Mouse (Mus musculus) neural tube, embryonic 15.5 days (tissue): Measurements from ENCODE around the gene Ice2. TPM values are rescaled to one million over a fixed set of nuclear protein-coding genes. Genes with fewer than 3 reads are reported as not detected.
A peak's percentile ranks its signal among the peaks of the same experiment; 100 is the strongest.

Source experiments
- ATAC-seq: fragments of 200-750 bp; cut with Nextera tagmentation; 2 replicates; pipeline ENCODE4 v1.8.0; 2017; ENCODE audit warnings: mild to moderate bottlenecking, moderate TSS enrichment, moderate library complexity; ENCODE audit not compliant: low FRiP score
- H3K27ac ChIP-seq: fragments of 300-500 bp; sonication (generic); replicated peaks from 2 replicates; pipeline ENCODE4 v1.5.1; 2015; ENCODE audit warnings: mild to moderate bottlenecking, inconsistent platforms
- H3K27me3 ChIP-seq: fragments of 300-500 bp; sonication (generic); replicated peaks from 2 replicates; pipeline ENCODE4 v1.6.1; 2015; ENCODE audit warnings: inconsistent platforms
- H3K36me3 ChIP-seq: fragments of 300-500 bp; sonication (generic); 2 replicates; pipeline ENCODE4 v1.6.1; 2015; ENCODE audit warnings: inconsistent platforms
- H3K4me1 ChIP-seq: fragments of 300-500 bp; sonication (generic); 2 replicates; pipeline ENCODE4 v1.6.1; 2015; ENCODE audit warnings: inconsistent platforms
- H3K4me2 ChIP-seq: fragments of 300-500 bp; sonication (generic); 2 replicates; pipeline ENCODE4 v1.6.1; 2015; ENCODE audit warnings: inconsistent platforms, mild to moderate bottlenecking, moderate library complexity
- H3K4me3 ChIP-seq: fragments of 300-500 bp; sonication (generic); replicated peaks from 2 replicates; pipeline ENCODE4 v1.5.1; 2015; ENCODE audit warnings: mild to moderate bottlenecking, inconsistent platforms
- H3K9ac ChIP-seq: fragments of 300-500 bp; sonication (generic); replicated peaks from 2 replicates; pipeline ENCODE4 v1.6.1; 2015; ENCODE audit warnings: mild to moderate bottlenecking, inconsistent platforms
- H3K9me3 ChIP-seq: fragments of 300-500 bp; sonication (generic); replicated peaks from 2 replicates; pipeline ENCODE4 v1.6.1; 2016; ENCODE audit warnings: inconsistent platforms
- WGBS: fragments of 180-500 bp; shearing (Covaris S2); methylation state at CpG from one replicate; pipeline ENCODE4 v1.1.7; 2015; ENCODE audit warnings: mixed read lengths; 5-methylcytosine and 5-hydroxymethylcytosine counted together
- polyA plus RNA-seq: library from polyadenylated mRNA; unstranded; fragments of >200 nt; fragmentation: Nextera tagmentation; extraction: Ambion mirVana; gene quantifications from 2 replicates; pipeline ENCODE4 v1.2.1, GENCODE M21; 2015

The Ice2 gene
- polyA plus RNA-seq, 1 experiment from 2014 or later = 10.1 TPM

- 97% methylated on average over 1 of the region's 1 CpGs for WGBS
- Histone ChIP-seq H3K27me3 (no peaks in the 10 kb centered on the region), H3K4me2 (no peak overlapping the region), H3K9me3 (no peaks in the 10 kb centered on the region), H3K4me3 (no peak overlapping the region), H3K27ac (no peak overlapping the region), H3K9ac (no peak overlapping the region), H3K36me3 (peaks cover 25% of the 10 kb centered on the region), H3K4me1 (no peaks in the 10 kb centered on the region)
- ATAC-seq = no peak
Observed at GRCm38 (mm10) chr9:69419476-69419875, 21.8 kb downstream of the Ice2 start.

GRCm38 (mm10) chr9:69430531-69430930 lies 32.8 kb downstream of the Ice2 start:
- no peaks in the 10 kb centered on the region for H3K9me3 ChIP-seq
- no peaks in the 10 kb centered on the region for H3K27me3 ChIP-seq
- no peak overlapping the region for H3K4me3 ChIP-seq
- no peak overlapping the region for H3K27ac ChIP-seq
- no peak overlapping the region for H3K9ac ChIP-seq
- ATAC-seq = no peak
- H3K4me1 ChIP-seq = 0 out of 2 replicates have a peak, but pooled peaks cover 4% of the 10 kb centered on the region
- WGBS = 88% methylated on average over 3 of the region's 3 CpGs
- peaks cover 23% of the 10 kb centered on the region for H3K36me3 ChIP-seq
- no peak overlapping the region for H3K4me2 ChIP-seq

GRCm38 (mm10) chr9:69431863-69432555 lies 34.3 kb downstream of the Ice2 start:
- no peak overlapping the region for H3K9ac ChIP-seq
- ATAC-seq = no peak
- H3K4me1 ChIP-seq = 0 out of 2 replicates have a peak, but pooled peaks cover 4% of the 10 kb centered on the region
- H3K9me3 ChIP-seq = no peaks in the 10 kb centered on the region
- 27% methylated on average over 6 of the region's 6 CpGs for WGBS
- peaks cover 14% of the 10 kb centered on the region; the same call in 1 of the 2 replicates for H3K36me3 ChIP-seq
- H3K27me3 ChIP-seq = no peaks in the 10 kb centered on the region
- no peak overlapping the region for H3K4me2 ChIP-seq
- H3K27ac ChIP-seq = no peak overlapping the region
- H3K4me3 ChIP-seq = no peak overlapping the region

GRCm38 (mm10) chr9:69435194-69435593 lies 37.5 kb downstream of the Ice2 start:
- no peak for ATAC-seq
- no peaks in the 10 kb centered on the region; the same call in 1 of the 2 replicates for H3K36me3 ChIP-seq
- H3K27ac ChIP-seq = no peak overlapping the region
- no peak overlapping the region for H3K4me2 ChIP-seq
- no peaks in the 10 kb centered on the region for H3K27me3 ChIP-seq
- H3K9me3 ChIP-seq = no peaks in the 10 kb centered on the region
- 85% methylated on average over 10 of the region's 10 CpGs for WGBS
- no peak overlapping the region for H3K9ac ChIP-seq
- H3K4me3 ChIP-seq = no peak overlapping the region
- 0 out of 2 replicates have a peak, but pooled peaks cover 4% of the 10 kb centered on the region for H3K4me1 ChIP-seq

GRCm38 (mm10) chr9:69435662-69436061 lies 38.0 kb downstream of the Ice2 start:
- no peak overlapping the region for H3K4me3 ChIP-seq
- 0 out of 2 replicates have a peak, but pooled peaks cover 4% of the 10 kb centered on the region for H3K4me1 ChIP-seq
- no peaks in the 10 kb centered on the region for H3K27me3 ChIP-seq
- no peak overlapping the region for H3K9ac ChIP-seq
- H3K27ac ChIP-seq = no peak overlapping the region
- H3K9me3 ChIP-seq = no peaks in the 10 kb centered on the region
- no peak overlapping the region for H3K4me2 ChIP-seq
- no peak for ATAC-seq
- no peaks in the 10 kb centered on the region; the same call in 1 of the 2 replicates for H3K36me3 ChIP-seq

- Histone ChIP-seq H3K27me3 (no peaks in the 10 kb centered on the region), H3K36me3 (no peaks in the 10 kb centered on the region), H3K4me3 (no peak overlapping the region), H3K9ac (no peak overlapping the region), H3K9me3 (no peaks in the 10 kb centered on the region), H3K4me2 (no peak overlapping the region), H3K27ac (no peak overlapping the region), H3K4me1 (no peaks in the 10 kb centered on the region)
- WGBS = 41% methylated on average over 7 of the region's 7 CpGs
- ATAC-seq = no peak
Observed at GRCm38 (mm10) chr9:69439805-69440357, 42.2 kb downstream of the Ice2 start.

- no peaks in the 10 kb centered on the region for H3K27me3 ChIP-seq
- no peak overlapping the region for H3K4me3 ChIP-seq
- no peaks in the 10 kb centered on the region for H3K36me3 ChIP-seq
- no peaks in the 10 kb centered on the region for H3K4me1 ChIP-seq
- no peak for ATAC-seq
- WGBS = 77% methylated on average over 6 of the region's 6 CpGs
- no peak overlapping the region for H3K4me2 ChIP-seq
- no peaks in the 10 kb centered on the region for H3K9me3 ChIP-seq
- H3K9ac ChIP-seq = no peak overlapping the region
- no peak overlapping the region for H3K27ac ChIP-seq
Observed at GRCm38 (mm10) chr9:69442471-69443038, 44.8 kb downstream of the Ice2 start.

GRCm38 (mm10) chr9:69443203-69443602 lies 45.5 kb downstream of the Ice2 start:
- ATAC-seq = no peak
- Histone ChIP-seq H3K9ac (no peak overlapping the region), H3K4me3 (no peak overlapping the region)

GRCm38 (mm10) chr9:69448801-69449200 lies 51.1 kb downstream of the Ice2 start:
- Histone ChIP-seq H3K9me3 (no peaks in the 10 kb centered on the region), H3K9ac (no peak overlapping the region), H3K4me1 (peaks cover 9% of the 10 kb centered on the region), H3K4me3 (no peak overlapping the region), H3K27me3 (peaks cover 8% of the 10 kb centered on the region; the same call in 1 of the 2 replicates), H3K36me3 (no peaks in the 10 kb centered on the region), H3K4me2 (no peak overlapping the region), H3K27ac (no peak overlapping the region)
- ATAC-seq = no peak
- WGBS = 81% methylated on average over 3 of the region's 3 CpGs

More at GRCm38 (mm10) chr9:69443203-69443602, 45.5 kb downstream of the Ice2 start:
- Histone ChIP-seq H3K9me3 (no peaks in the 10 kb centered on the region), H3K27ac (no peak overlapping the region), H3K4me2 (no peak overlapping the region), H3K4me1 (no peaks in the 10 kb centered on the region), H3K27me3 (no peaks in the 10 kb centered on the region), H3K36me3 (no peaks in the 10 kb centered on the region)
- WGBS = 64% methylated on average over 3 of the region's 3 CpGs

GRCm38 (mm10) chr9:69450636-69451035 lies 52.9 kb downstream of the Ice2 start:
- Histone ChIP-seq H3K9ac (no peak overlapping the region), H3K27me3 (peaks cover 20% of the 10 kb centered on the region), H3K4me1 (peaks cover 22% of the 10 kb centered on the region), H3K4me2 (no peak overlapping the region), H3K4me3 (no peak overlapping the region), H3K9me3 (no peaks in the 10 kb centered on the region), H3K27ac (no peak overlapping the region), H3K36me3 (no peaks in the 10 kb centered on the region)
- ATAC-seq = no peak
- 88% methylated on average over 9 of the region's 9 CpGs for WGBS

- peaks cover 23% of the 10 kb centered on the region for H3K27me3 ChIP-seq
- no peak overlapping the region for H3K4me2 ChIP-seq
- no peak overlapping the region for H3K4me3 ChIP-seq
- H3K36me3 ChIP-seq = no peaks in the 10 kb centered on the region
- H3K27ac ChIP-seq = peak overlapping the region; percentile 81; the same call in 1 of the 2 replicates
- H3K4me1 ChIP-seq = peaks cover 35% of the 10 kb centered on the region
- no peak for ATAC-seq
- H3K9me3 ChIP-seq = no peaks in the 10 kb centered on the region
- WGBS = 95% methylated on average over 10 of the region's 10 CpGs
- no peak overlapping the region for H3K9ac ChIP-seq
Observed at GRCm38 (mm10) chr9:69451886-69452810, 54.4 kb downstream of the Ice2 start.
